In the genomic region with DNA sequence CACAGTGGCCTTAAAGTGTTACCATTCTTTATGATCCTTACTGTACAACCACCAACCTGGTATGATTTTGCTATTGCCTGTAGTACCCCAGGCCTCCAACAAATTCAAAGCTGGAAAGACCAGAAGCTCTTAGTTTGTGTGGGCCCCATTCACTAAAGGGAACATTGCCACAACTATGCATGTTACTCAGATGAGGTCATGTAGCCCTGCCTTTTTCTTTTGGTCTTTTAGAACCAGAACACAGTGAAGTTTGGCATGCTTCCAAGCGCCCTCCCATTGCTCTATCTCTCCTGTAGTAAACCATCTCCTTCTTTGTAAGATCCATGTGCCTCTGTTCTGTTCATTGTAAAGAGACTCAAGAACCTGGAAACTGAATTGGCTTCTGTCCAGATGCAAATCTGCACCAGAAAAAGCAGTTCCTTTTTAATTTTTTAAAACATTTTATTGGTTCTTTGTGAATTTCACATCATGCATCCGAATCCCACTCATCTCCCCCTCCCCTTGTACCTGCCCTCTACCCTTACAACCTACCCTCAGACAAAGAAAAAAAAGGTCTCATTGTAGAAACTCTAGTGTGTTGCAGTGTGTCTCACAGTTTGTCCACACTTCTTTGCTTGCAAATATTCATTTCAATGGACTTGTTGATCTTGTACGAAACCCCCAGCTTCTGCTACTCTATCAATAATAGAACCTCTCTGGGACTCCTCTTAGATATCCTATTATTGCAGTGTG, we compare ENCODE assay signal across 8 mouse cellular contexts.
DNase-seq lines count a peak whose midpoint lies in the region; ATAC-seq and TF ChIP-seq lines count a peak whose summit lies in the region.

No protein-coding gene starts in this region.

- no peak for TF ChIP-seq POLR2A in lung, adult 2 months (IDR thresholded peaks at IDR 0.05; ENCODE audit: borderline replicate concordance, extremely low read depth, low read depth, low read length)

- H3K4me2 ChIP-seq in lung, embryonic 15.5 days: no peak overlapping the region

- 74% methylated on average over 3 of the region's 3 CpGs for WGBS in lung, embryonic 15.5 days
- 77% methylated on average over 3 of the region's 3 CpGs for WGBS in lung, adult 2 months

- in situ Hi-C loops in Patski (cut with MboI; ENCODE audit: low pct_unique_long_range_greater_than_20kb): no loop called here

- peaks cover 9% of the 10 kb centered on the region; the same call in 1 of the 2 replicates for H3K4me1 ChIP-seq in lung, embryonic 15.5 days
- no peaks in the 10 kb centered on the region for H3K4me1 ChIP-seq in lung, adult 2 months (ENCODE audit: control insufficient read depth, insufficient read depth, low read length)

- TF ChIP-seq CTCF in lung, adult 2 months (IDR thresholded peaks at IDR 0.05; ENCODE audit: insufficient read depth, low read length): no peak
- no peak for TF ChIP-seq CTCF in Patski (IDR thresholded peaks at IDR 0.05)

- H3K9me3 ChIP-seq in lung, embryonic 15.5 days: no peaks in the 10 kb centered on the region

- CTCF ChIA-PET in Patski (lab: Charles Lee): no interaction called here

- ATAC-seq in lung, embryonic 15.5 days (ENCODE audit: borderline replicate concordance, extremely low read depth, low FRiP score, low TSS enrichment): 0 out of 2 replicates have a peak, but pooled peaks have one; percentile 35
- ATAC-seq in Patski: no peak
- ATAC-seq in erythroblast, adult 5-6 weeks (replicated peaks; ENCODE audit: low FRiP score, poor library complexity, severe bottlenecking): no peak

- intact Hi-C loops in gastrocnemius, postnatal 14 days (cut with DNase I; ENCODE audit: low total_unique reads): no loop called here

- POLR2A ChIA-PET in Patski (lab: Charles Lee): no interaction called here

- no peak overlapping the region for H3K27ac ChIP-seq in lung, embryonic 15.5 days

- no peaks in the 10 kb centered on the region for H3K36me3 ChIP-seq in lung, embryonic 15.5 days

- H3K27me3 ChIP-seq in lung, embryonic 15.5 days: no peaks in the 10 kb centered on the region
- H3K27me3 ChIP-seq in Patski: peaks cover 9% of the 10 kb centered on the region

- no peak overlapping the region for H3K9ac ChIP-seq in lung, embryonic 15.5 days

- peak; percentile 36 for DNase-seq in gastrocnemius, postnatal 14 days
- DNase-seq in gastrocnemius, adult 18-20 months (ENCODE audit: low spot score): no peak
- no peak for DNase-seq in lung, adult 2 months
- peak; percentile 1 for DNase-seq in Patski (ENCODE audit: low read depth, low spot score)
- peak; percentile 55 for DNase-seq in lung, postnatal 10 days
- no peak for DNase-seq in yolk sac, embryonic 10.5 days (ENCODE audit: low spot score)

- H3K4me3 ChIP-seq in lung, embryonic 15.5 days: no peak overlapping the region
- no peak overlapping the region for H3K4me3 ChIP-seq in lung, adult 2 months (replicated peaks; ENCODE audit: extremely low read depth, low read depth, low read length)

Comparison
In these comparisons a context has a peak if more than half of its experiments do, and no peak if none do; other contexts are left out.
1. DNase-seq: peak in gastrocnemius, postnatal 14 days (single experiment), Patski (single experiment) and lung, postnatal 10 days (single experiment); none in gastrocnemius, adult 18-20 months (single experiment), lung, adult 2 months (single experiment) and yolk sac, embryonic 10.5 days (single experiment).